Mouse (Mus musculus): Measurements from ENCODE around the gene Snrpd2.

DNA sequence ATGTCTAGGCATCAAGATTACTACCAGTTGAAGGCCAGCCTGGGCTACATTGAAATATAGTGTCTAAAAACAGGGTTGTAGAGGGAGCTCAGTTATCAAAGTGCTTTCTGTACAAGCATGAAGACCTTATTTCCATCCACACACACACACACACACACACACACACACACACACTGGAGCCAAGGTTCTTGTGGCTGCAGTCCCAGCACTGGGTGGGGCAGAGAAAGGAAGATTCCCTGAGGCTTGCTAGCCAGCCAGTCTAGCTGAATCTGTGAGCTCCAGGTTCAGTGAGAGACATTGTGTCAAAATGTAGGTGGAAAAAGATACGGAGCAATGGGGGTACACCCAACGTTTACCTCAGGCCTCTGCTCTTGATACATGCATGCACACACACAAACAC lies 34.7 kb downstream of the Snrpd2 start:
- TF ChIP-seq CTCF (IDR thresholded peaks at IDR 0.05; ENCODE audit: low read depth) (no peak), EP300 (optimal IDR thresholded peaks at IDR 0.05) (no peak)
